In genomic region chr19:6548431-6549410, GRCm38 (mm10) we compare ENCODE assay signal across 11 mouse cellular contexts. TPM values are rescaled to one million over a fixed set of nuclear protein-coding genes. Genes with fewer than 3 reads are reported as not detected.
DNase-seq lines count a peak whose midpoint lies in the region; ATAC-seq lines count a peak whose summit lies in the region.
"Had no signal": no experiment of that assay in that cellular context is flagged by ENCODE, and none has a peak within 500 bp of the region (broad histone marks: within the 10 kb centered on the region; RNA-seq: fewer than 3 reads in every experiment).

No protein-coding gene starts in this region.

- H3K4me3 ChIP-seq in forebrain, embryonic 13.5 days = no peak overlapping the region
- H3K4me3 ChIP-seq in forebrain, embryonic 10.5 days = no peak overlapping the region
- H3K4me3 ChIP-seq in midbrain, embryonic 14.5 days (replicated peaks; ENCODE audit: low read depth, low read length) = no peak overlapping the region
- no peak overlapping the region for H3K4me3 ChIP-seq in midbrain, embryonic 11.5 days (ENCODE audit: low read depth, low read length)
- H3K4me3 ChIP-seq in liver, embryonic 11.5 days (ENCODE audit: low read depth, low read length) = no peak overlapping the region

- no peak for DNase-seq in forebrain, embryonic 10.5 days (ENCODE audit: extremely low spot score, low spot score)
- peak; percentile 37 for DNase-seq in midbrain, embryonic 14.5 days
- DNase-seq in midbrain, embryonic 11.5 days (ENCODE audit: low spot score, missing footprints) = no peak
- DNase-seq in cerebellum, postnatal 14 days = peak; percentile 72 to 82
- DNase-seq in lung, postnatal 10 days = peak; percentile 52
- no peak for DNase-seq in liver, embryonic 11.5 days (ENCODE audit: low spot score)
- DNase-seq in spleen, postnatal 36 days (ENCODE audit: low spot score in 2 of 2) = no peak
- DNase-seq: heart, postnatal 4 days had no signal

- ATAC-seq in forebrain, embryonic 13.5 days = peak; percentile 24; the same call in 1 of the 2 replicates
- ATAC-seq in midbrain, embryonic 14.5 days (ENCODE audit: low FRiP score, low TSS enrichment) = no peak
- no peak for ATAC-seq in midbrain, embryonic 11.5 days (ENCODE audit: low FRiP score)
- ATAC-seq in liver, embryonic 11.5 days (replicated peaks; ENCODE audit: low FRiP score) = no peak

- no peak overlapping the region for H3K4me2 ChIP-seq in forebrain, embryonic 13.5 days
- H3K4me2 ChIP-seq in midbrain, embryonic 14.5 days (ENCODE audit: low read length) = no peak overlapping the region
- H3K4me2 ChIP-seq in midbrain, embryonic 11.5 days = no peak overlapping the region
- H3K4me2 ChIP-seq in liver, embryonic 11.5 days = no peak overlapping the region

- peak overlapping the region; percentile 36; the same call in 1 of the 2 replicates for H3K27ac ChIP-seq in forebrain, embryonic 13.5 days
- H3K27ac ChIP-seq in forebrain, embryonic 10.5 days = no peak overlapping the region
- H3K27ac ChIP-seq in midbrain, embryonic 14.5 days (replicated peaks; ENCODE audit: low read depth, low read length) = no peak overlapping the region
- H3K27ac ChIP-seq in midbrain, embryonic 11.5 days (ENCODE audit: low read depth, low read length) = no peak overlapping the region
- H3K27ac ChIP-seq in liver, embryonic 11.5 days (ENCODE audit: low read depth, low read length) = no peak overlapping the region

- H3K36me3 ChIP-seq in forebrain, embryonic 13.5 days (ENCODE audit: poor library complexity, severe bottlenecking) = no peaks in the 10 kb centered on the region
- no peaks in the 10 kb centered on the region for H3K36me3 ChIP-seq in forebrain, embryonic 10.5 days (replicated peaks)
- no peaks in the 10 kb centered on the region for H3K36me3 ChIP-seq in midbrain, embryonic 14.5 days (ENCODE audit: control insufficient read depth, insufficient read depth, low read length)
- H3K36me3 ChIP-seq in midbrain, embryonic 11.5 days (ENCODE audit: control insufficient read depth, insufficient read depth, low read length) = no peaks in the 10 kb centered on the region
- H3K36me3 ChIP-seq in liver, embryonic 11.5 days (ENCODE audit: control insufficient read depth, insufficient read depth, low read length) = no peaks in the 10 kb centered on the region

- H3K4me1 ChIP-seq in forebrain, embryonic 13.5 days = peaks cover 17% of the 10 kb centered on the region
- peaks cover 14% of the 10 kb centered on the region for H3K4me1 ChIP-seq in forebrain, embryonic 10.5 days
- H3K4me1 ChIP-seq in midbrain, embryonic 14.5 days (ENCODE audit: control insufficient read depth, insufficient read depth, low read length) = peaks cover 8% of the 10 kb centered on the region; the same call in 1 of the 2 replicates
- no peaks in the 10 kb centered on the region for H3K4me1 ChIP-seq in midbrain, embryonic 11.5 days (ENCODE audit: control insufficient read depth, insufficient read depth, low read length)
- H3K4me1 ChIP-seq in liver, embryonic 11.5 days (replicated peaks; ENCODE audit: control insufficient read depth, insufficient read depth, low read length) = 0 out of 2 replicates have a peak, but pooled peaks cover 2% of the 10 kb centered on the region

- no peak overlapping the region for H3K9ac ChIP-seq in forebrain, embryonic 13.5 days
- H3K9ac ChIP-seq in midbrain, embryonic 14.5 days (replicated peaks; ENCODE audit: low read length) = no peak overlapping the region
- no peak overlapping the region for H3K9ac ChIP-seq in midbrain, embryonic 11.5 days (ENCODE audit: low read length)
- no peak overlapping the region for H3K9ac ChIP-seq in liver, embryonic 11.5 days (ENCODE audit: low read depth, low read length)

- H3K27me3 ChIP-seq in forebrain, embryonic 13.5 days = no peaks in the 10 kb centered on the region
- H3K27me3 ChIP-seq in forebrain, embryonic 10.5 days (ENCODE audit: poor library complexity, severe bottlenecking) = no peaks in the 10 kb centered on the region
- no peaks in the 10 kb centered on the region for H3K27me3 ChIP-seq in midbrain, embryonic 14.5 days (ENCODE audit: control insufficient read depth, insufficient read depth, low read length)
- H3K27me3 ChIP-seq in midbrain, embryonic 11.5 days (ENCODE audit: control insufficient read depth, insufficient read depth, low read length) = no peaks in the 10 kb centered on the region
- no peaks in the 10 kb centered on the region for H3K27me3 ChIP-seq in liver, embryonic 11.5 days (replicated peaks; ENCODE audit: control insufficient read depth, insufficient read depth, low read length)

- 65% methylated on average over 16 of the region's 16 CpGs for WGBS in forebrain, embryonic 13.5 days
- WGBS in forebrain, embryonic 10.5 days = 82% methylated on average over 16 of the region's 16 CpGs
- WGBS in midbrain, embryonic 14.5 days = 75% methylated on average over 16 of the region's 16 CpGs
- WGBS in midbrain, embryonic 11.5 days = 81% methylated on average over 16 of the region's 16 CpGs
- WGBS in liver, embryonic 11.5 days = 69% methylated on average over 16 of the region's 16 CpGs

- no peaks in the 10 kb centered on the region for H3K9me3 ChIP-seq in forebrain, embryonic 13.5 days (replicated peaks)
- peaks cover 4% of the 10 kb centered on the region; the same call in 1 of the 2 replicates for H3K9me3 ChIP-seq in forebrain, embryonic 10.5 days
- H3K9me3 ChIP-seq in midbrain, embryonic 14.5 days (ENCODE audit: control insufficient read depth, low read length) = no peaks in the 10 kb centered on the region
- H3K9me3 ChIP-seq in midbrain, embryonic 11.5 days (ENCODE audit: control insufficient read depth, low read length) = no peaks in the 10 kb centered on the region
- no peaks in the 10 kb centered on the region for H3K9me3 ChIP-seq in liver, embryonic 11.5 days (ENCODE audit: control insufficient read depth, low read length)

RNA-seq across cellular contexts. Expression of gene Slc22a12, which starts 5.9 kb away (rescaled TPM):
- polyA plus RNA-seq in forebrain, embryonic 13.5 days (2015; fragmentation: Nextera tagmentation; extraction: Ambion mirVana) = not detected in 2 replicates
- not detected in 2 replicates for polyA plus RNA-seq in forebrain, embryonic 10.5 days (2016; fragmentation: Nextera tagmentation; extraction: Ambion mirVana)
- polyA plus RNA-seq in midbrain, embryonic 14.5 days (2014; fragmentation: Nextera tagmentation; extraction: Ambion mirVana) = not detected in 2 replicates
- not detected in 2 replicates for polyA plus RNA-seq in midbrain, embryonic 11.5 days (2014; fragmentation: Nextera tagmentation; extraction: Ambion mirVana)
- not detected in 2 replicates for polyA plus RNA-seq in liver, embryonic 11.5 days (2014; fragmentation: Nextera tagmentation; extraction: Ambion mirVana)
- polyA plus RNA-seq: limb, embryonic 11.5 days; small intestine, adult 2 months had no signal

Comparison
In these comparisons a context has a peak if more than half of its experiments do, and no peak if none do; other contexts are left out.
1. DNase-seq: peak in midbrain, embryonic 14.5 days (single experiment), cerebellum, postnatal 14 days (2 of 2) and lung, postnatal 10 days (single experiment); none in forebrain, embryonic 10.5 days (single experiment), midbrain, embryonic 11.5 days (single experiment), liver, embryonic 11.5 days (single experiment) and spleen, postnatal 36 days (0 of 2).